Mouse (Mus musculus): Measurements from ENCODE around the gene Adrb1. TPM values are rescaled to one million over a fixed set of nuclear protein-coding genes. Genes with fewer than 3 reads are reported as not detected.
"Not testable (repeated sequence)": the region's sequence is repeated elsewhere in the genome, so short reads cannot be mapped to it uniquely, and the experiment has no call there.

The Adrb1 gene
- total RNA-seq, 1 experiment from 2014 or later: not detected

- ATAC-seq (replicated peaks in 1 of 2; ENCODE audit: insufficient read depth in 1 of 2, low FRiP score in 2 of 2, low TSS enrichment in 1 of 2, low read depth in 1 of 2, poor library complexity in 2 of 2, severe bottlenecking in 2 of 2): no peak
Measured at GRCm38 (mm10) chr19:56769024-56769423, 47.0 kb downstream of the Adrb1 start.

DNA sequence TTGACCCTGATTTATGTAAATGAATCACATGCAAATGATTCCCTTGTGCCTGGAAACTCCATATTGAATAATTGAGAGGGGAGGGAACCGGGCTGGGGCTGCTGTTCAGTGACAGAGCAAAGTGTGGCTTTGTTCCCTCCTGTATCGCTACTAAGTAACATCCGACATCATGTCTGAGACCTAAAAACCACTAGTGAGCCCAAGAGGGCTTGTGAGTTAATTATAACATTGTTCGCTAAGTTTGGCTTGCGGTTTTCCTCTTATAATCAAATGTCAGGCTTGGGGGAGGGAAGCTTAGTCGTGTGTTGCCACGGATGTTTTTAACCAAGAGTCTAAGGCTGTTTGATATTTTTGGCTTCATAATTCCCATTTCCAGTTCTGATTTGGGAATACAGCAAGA lies 50.2 kb downstream of the Adrb1 start:
- ATAC-seq (replicated peaks in 1 of 2; ENCODE audit: insufficient read depth in 1 of 2, low FRiP score in 2 of 2, low TSS enrichment in 1 of 2, low read depth in 1 of 2, poor library complexity in 2 of 2, severe bottlenecking in 2 of 2): 0 out of 4 replicates have a peak, but pooled peaks of 1 of the 2 experiments have one; percentile 9

DNA sequence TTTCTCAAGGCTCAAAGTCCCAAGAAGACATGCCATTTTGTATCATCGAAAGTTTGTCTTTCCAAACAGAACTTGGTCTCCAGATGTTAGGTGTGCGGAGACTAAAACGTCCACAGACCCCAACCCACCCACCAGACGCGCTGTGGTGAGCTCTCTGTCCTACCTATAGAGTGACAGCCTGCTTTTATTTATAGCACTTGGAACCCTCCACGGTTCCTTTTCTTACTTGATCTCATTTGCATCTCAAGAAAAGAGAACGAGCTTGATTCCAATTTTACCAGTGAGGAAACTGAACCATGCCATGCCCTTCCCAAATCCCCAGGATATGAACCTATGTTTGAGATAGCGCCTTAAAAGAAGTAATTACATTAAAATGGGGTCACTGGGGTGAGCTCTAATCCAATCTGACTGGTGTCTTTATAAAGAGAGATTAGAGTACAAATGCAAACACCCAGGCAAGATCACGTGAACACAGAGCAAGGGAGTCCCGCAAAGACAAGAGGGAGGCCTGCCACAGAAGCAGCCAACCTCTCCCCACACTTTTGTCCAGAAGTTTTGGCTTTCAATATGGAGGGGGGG lies 51.5 kb downstream of the Adrb1 start:
- no peak for ATAC-seq (replicated peaks in 1 of 2; ENCODE audit: insufficient read depth in 1 of 2, low FRiP score in 2 of 2, low TSS enrichment in 1 of 2, low read depth in 1 of 2, poor library complexity in 2 of 2, severe bottlenecking in 2 of 2)

GRCm38 (mm10) chr19:56774408-56774962 lies 52.5 kb downstream of the Adrb1 start:
- ATAC-seq (replicated peaks in 1 of 2; ENCODE audit: insufficient read depth in 1 of 2, low FRiP score in 2 of 2, low TSS enrichment in 1 of 2, low read depth in 1 of 2, poor library complexity in 2 of 2, severe bottlenecking in 2 of 2): no peak

DNA sequence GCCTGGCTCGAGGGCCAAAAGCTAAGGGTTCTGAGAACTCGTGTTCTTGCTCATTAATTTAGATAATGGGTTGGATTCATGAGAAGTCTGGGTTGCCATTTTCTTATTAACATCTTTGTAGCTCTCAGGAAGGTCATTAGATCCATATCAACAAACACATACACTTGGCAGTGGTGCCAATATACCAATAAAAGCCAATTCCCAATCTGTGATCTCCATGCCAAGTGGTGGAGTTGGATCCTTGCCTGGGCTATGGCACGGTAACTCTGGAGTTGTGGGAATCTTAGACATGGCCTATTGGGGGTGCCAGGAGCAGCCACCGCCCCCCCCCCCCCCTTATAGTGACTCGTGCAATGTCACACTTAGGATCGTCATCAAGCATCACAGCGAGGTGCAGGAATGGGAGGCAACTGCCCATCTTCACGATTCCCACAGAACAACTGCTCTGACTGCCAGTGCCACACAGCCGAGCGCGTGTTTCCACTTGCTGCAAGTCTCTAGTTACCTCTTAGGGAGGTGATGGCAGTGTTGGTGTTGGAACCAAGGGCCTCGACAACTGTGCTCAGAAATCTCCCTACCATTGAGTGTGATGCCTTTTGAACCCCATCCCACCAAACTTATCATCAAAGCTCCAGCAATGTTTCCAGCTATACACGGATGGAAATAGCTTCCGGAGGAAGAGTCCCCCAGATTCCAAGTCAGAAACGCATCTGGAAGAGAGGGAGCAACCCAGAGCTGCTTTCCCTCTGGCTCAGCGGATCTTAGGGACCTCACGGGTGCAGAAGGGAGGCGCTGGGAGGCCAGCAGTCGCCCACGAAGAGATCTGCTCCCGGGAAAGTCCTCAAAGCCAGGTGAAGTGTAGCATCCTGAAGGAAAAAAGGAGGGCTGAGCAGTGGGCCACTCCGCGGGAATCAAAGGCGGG lies 53.2 kb downstream of the Adrb1 start:
- no peak for ATAC-seq (replicated peaks in 1 of 2; ENCODE audit: insufficient read depth in 1 of 2, low FRiP score in 2 of 2, low TSS enrichment in 1 of 2, low read depth in 1 of 2, poor library complexity in 2 of 2, severe bottlenecking in 2 of 2)

GRCm38 (mm10) chr19:56775893-56776718 lies 54.1 kb downstream of the Adrb1 start:
- no peak for ATAC-seq (replicated peaks in 1 of 2; ENCODE audit: insufficient read depth in 1 of 2, low FRiP score in 2 of 2, low TSS enrichment in 1 of 2, low read depth in 1 of 2, poor library complexity in 2 of 2, severe bottlenecking in 2 of 2)

DNA sequence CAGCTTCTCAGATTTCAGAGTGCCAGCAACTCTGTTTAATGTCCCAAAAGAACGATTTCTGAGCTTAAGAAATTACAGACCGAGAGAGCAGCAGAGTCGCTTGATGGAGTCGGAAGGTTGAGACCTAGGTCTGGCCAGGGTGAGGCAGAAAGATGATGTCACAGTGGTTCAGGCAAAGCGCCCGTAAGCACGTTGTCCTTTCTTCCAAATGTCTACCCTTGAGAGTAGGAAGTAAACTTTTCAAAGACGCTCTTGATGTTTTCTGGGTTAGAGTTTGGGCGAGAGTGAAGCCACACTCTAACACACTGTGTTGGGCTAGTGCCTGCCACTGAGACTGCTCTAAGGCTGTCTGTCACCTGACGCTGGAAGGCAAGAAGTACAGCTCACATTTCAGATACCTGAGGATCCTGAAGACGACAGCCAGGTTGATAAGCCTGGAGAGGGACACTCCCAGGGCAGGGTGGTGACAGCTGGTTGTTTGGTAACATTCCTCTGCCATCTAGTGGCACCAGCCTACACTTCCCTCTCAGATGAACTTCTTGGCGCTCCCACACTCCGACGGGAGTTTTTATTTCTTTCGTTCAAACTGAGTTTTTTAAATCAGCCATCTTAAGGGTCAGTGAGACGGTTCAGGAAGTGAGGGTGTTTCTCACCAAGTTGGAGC lies 54.9 kb downstream of the Adrb1 start:
- ATAC-seq (replicated peaks in 1 of 2; ENCODE audit: insufficient read depth in 1 of 2, low FRiP score in 2 of 2, low TSS enrichment in 1 of 2, low read depth in 1 of 2, poor library complexity in 2 of 2, severe bottlenecking in 2 of 2): peak; percentile 72 to 78; a peak in 2 of 4 replicates

- not testable (repeated sequence) for ATAC-seq (replicated peaks in 1 of 2; ENCODE audit: insufficient read depth in 1 of 2, low FRiP score in 2 of 2, low TSS enrichment in 1 of 2, low read depth in 1 of 2, poor library complexity in 2 of 2, severe bottlenecking in 2 of 2)
Measured at GRCm38 (mm10) chr19:56778532-56778931, 56.5 kb downstream of the Adrb1 start.

Other genes with a start within 250 kb of the Adrb1 start
- gene Dclre1a, start 174.0 kb upstream of the Adrb1 start, total RNA-seq (2017): 10.4 and 14.9 TPM in 2 replicates
- 14.1 and 22.3 TPM in 2 replicates for gene Nhlrc2, start 173.9 kb upstream of the Adrb1 start, total RNA-seq (2017)
- gene Ccdc186, start 100.0 kb downstream of the Adrb1 start, total RNA-seq (2017): 26.5 and 28.8 TPM in 2 replicates
- gene Tdrd1, start 104.0 kb downstream of the Adrb1 start, total RNA-seq (2017): not detected in 2 replicates
- not detected in 2 replicates for gene Vwa2, start 152.1 kb downstream of the Adrb1 start, total RNA-seq (2017)